Mouse (Mus musculus) liver, adult 2 months (tissue): ENCODE measurements around the gene Ppp4r1.

ENCODE experiments used
- CTCF ChIP-seq: fragments of 200-500 bp; IDR thresholded peaks from 2 replicates; pipeline ENCODE4 v1.5.1; 2011; ENCODE audit warnings: low read depth, low read length, control low read depth
- POLR2A ChIP-seq: fragments of 200-500 bp; IDR thresholded peaks from 2 replicates; pipeline ENCODE4 v1.6.1; 2011; ENCODE audit warnings: low read length, control low read depth; ENCODE audit not compliant: insufficient read depth; ENCODE audit errors: extremely low read depth

- TF ChIP-seq POLR2A (no peak), CTCF (no peak)
Measured at GRCm38 (mm10) chr17:65847694-65848449, 65.5 kb downstream of the Ppp4r1 start.
